Mouse (Mus musculus) embryo, embryonic 11.5 days (tissue): ENCODE measurements at regions not wholly inside any gene's neighbourhood (a gene's known extent, or its start where the extent isn't known, plus 50 kb on each side); places are given as distances from the start of the nearest gene placed in this dataset.

Source experiments
- DNase-seq: peaks from one replicate; pipeline ENCODE4 v3.0.0-alpha.2; 2012; ENCODE audit warnings: low read depth, low spot score

DNA sequence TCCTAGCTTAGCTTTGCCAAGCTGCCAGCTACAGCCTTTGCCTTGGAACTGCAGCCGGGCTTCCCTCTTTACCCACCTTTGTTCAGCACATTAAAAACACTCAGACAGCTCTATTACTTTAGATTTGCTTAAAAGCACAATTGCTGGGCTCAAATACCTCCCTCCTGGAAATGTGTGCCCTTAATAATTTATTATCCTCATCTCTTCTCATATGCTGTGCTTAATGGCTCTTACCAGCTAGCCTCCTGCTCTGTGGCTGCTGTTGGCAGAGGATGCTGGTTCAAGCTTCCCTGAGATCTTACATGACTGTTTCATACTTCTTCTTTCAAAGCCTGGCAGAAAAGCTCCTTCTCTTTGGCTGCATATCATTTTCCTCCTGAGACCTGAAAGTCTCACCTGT, 378.1 kb upstream of the Cdh19 start:
- no peak for DNase-seq

DNA sequence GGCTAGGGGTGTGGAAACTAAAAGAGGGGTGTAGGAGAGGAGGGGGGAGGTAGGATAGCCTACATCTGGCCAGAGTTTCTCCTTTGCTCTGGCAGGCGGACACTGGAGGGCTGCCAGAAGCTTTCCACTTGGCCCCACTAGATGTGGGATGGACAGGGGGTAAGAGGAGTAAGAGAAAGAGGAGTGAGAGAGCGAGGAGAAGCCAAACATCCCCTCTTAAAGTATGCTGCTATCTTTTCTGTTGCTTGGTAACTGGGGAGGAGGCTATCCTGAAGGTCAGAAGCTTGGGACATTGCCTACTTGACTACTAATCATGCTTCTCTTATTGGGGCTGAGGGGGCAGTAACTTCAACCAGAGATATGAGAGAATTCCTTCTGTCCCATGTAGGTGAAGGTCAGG, 360.5 kb upstream of the Cdh19 start:
- DNase-seq = no peak

DNA sequence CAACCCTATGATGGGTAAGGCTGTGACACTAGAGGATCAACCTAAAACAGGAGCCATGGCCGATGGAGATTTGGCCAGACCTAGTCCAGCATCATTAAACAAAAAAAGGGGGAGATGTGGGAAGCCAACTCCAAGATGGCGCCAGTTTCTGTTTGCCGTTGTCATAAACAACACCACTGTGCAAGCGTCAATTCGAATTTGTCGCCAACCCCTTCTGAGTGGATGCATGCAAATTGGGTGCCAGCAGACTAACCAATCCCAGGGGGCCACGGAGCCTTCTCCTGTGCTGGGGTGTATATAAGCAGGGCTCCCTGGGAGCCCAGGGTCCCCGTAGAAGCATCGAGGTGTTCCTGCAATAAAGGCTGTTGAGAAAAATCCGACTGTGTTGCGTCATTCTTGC, 324.9 kb upstream of the Cdh19 start:
- DNase-seq = no peak

DNA sequence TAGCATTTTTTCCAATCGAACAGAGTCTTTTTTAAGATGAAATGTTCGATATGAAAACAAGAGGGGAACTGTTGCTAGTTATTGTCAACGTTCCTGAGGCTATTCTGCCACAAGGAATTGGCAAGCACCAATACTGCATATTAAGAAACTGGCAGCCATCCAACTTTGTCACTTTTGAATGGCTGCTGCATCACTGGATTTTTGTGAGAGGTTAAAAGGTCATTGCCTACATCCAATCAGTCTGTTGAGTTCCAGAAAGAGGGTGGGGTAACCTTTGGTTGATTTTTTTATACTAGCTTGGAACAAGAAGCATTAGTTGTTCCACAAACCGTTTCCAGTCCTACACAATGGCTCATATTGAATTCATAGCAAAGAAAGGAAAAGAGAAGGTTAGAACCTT, 309.0 kb upstream of the Cdh19 start:
- no peak for DNase-seq

DNA sequence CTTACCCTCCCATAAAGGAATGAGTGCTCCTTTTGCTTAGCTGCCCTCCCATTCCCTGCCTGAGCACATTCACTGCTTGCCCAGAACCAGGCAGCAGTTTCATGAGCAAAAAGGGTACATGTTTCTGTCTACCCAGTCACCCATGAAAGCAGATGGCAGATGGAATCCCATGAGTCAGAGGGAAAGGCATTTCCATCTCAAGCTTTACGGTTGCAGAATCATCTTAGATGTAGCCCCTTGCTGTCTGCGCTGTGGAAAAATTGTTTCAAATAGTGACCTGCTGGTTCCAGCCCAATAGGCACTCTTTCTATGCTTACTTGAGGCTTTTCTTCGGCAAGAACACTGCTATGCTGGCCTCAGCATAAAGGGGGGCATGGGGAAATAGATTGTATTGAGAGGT, 308.5 kb upstream of the Cdh19 start:
- DNase-seq = no peak

DNA sequence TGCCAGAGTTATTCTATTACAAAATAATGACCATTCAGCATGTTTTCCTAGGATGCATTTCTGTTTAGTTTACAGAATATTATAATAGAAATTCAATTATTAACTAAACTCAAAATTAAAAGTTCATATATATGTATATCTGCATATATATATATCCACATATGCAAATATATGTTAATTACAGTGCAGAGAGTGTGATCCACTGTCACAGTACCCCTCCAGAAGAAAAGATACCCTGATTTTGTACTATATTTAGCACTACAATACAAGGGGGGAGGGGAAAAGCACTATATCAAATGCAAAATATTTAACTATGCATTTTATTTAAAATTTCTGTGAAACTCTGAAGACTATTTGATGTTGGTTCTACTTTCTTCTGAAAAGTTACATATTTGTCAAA, 265.4 kb upstream of the Cdh19 start:
- no peak for DNase-seq

DNA sequence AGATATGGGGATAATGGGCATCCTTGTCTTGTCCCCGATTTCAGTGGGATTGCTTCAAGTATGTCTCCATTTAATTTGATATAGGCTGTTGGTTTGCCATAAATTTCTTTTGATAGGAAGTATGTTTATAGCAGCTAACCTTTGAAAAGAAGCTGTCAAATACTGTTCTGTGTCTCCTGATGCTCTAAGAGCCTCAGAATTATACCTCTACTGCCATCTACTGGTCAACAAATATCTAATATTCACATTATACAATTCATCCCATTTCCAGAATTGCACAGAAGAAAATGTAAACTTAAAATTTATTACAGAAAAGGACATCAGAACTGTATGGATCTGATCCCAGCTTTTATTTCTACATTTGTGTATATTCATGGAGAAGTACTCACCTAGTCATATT, 265.0 kb upstream of the Cdh19 start:
- DNase-seq = peak; percentile 16
